Mouse (Mus musculus) liver, embryonic 13.5 days (tissue): ENCODE measurements around the gene Srsf1. TPM values are rescaled to one million over a fixed set of nuclear protein-coding genes. Genes with fewer than 3 reads are reported as not detected.

Experiments used
- ATAC-seq: fragments of 200-750 bp; cut with Nextera tagmentation; 2 replicates; pipeline ENCODE4 v1.8.0; 2017; ENCODE audit warnings: low read depth, mild to moderate bottlenecking, moderate number of reproducible peaks, moderate library complexity
- DNase-seq: peaks from one replicate; pipeline ENCODE4 v3.0.0; 2022
- H3K27ac ChIP-seq: fragments of 300-500 bp; sonication (generic); 2 replicates; pipeline ENCODE4 v1.5.1; 2015; ENCODE audit warnings: moderate library complexity, mild to moderate bottlenecking, inconsistent platforms
- H3K27me3 ChIP-seq: fragments of 300-500 bp; sonication (generic); 2 replicates; pipeline ENCODE4 v1.6.1; 2015; ENCODE audit warnings: mild to moderate bottlenecking, inconsistent platforms
- H3K36me3 ChIP-seq: fragments of 300-500 bp; sonication (generic); 2 replicates; pipeline ENCODE4 v1.6.1; 2015; ENCODE audit warnings: mild to moderate bottlenecking, inconsistent platforms
- H3K4me1 ChIP-seq: fragments of 300-500 bp; sonication (generic); replicated peaks from 2 replicates; pipeline ENCODE4 v1.6.1; 2015; ENCODE audit warnings: inconsistent platforms
- H3K4me2 ChIP-seq: fragments of 300-500 bp; sonication (generic); 2 replicates; pipeline ENCODE4 v1.6.1; 2015; ENCODE audit warnings: inconsistent platforms, mild to moderate bottlenecking, moderate library complexity
- H3K4me3 ChIP-seq: fragments of 300-500 bp; sonication (generic); replicated peaks from 2 replicates; pipeline ENCODE4 v1.5.1; 2015; ENCODE audit warnings: mild to moderate bottlenecking, inconsistent platforms
- H3K9ac ChIP-seq: fragments of 300-500 bp; sonication (generic); 2 replicates; pipeline ENCODE4 v1.6.1; 2015; ENCODE audit warnings: mild to moderate bottlenecking, inconsistent platforms
- H3K9me3 ChIP-seq: fragments of 300-500 bp; sonication (generic); replicated peaks from 2 replicates; pipeline ENCODE4 v1.6.1; 2016; ENCODE audit warnings: inconsistent platforms
- WGBS: fragments of 180-500 bp; shearing (Covaris S2); methylation state at CpG from one replicate; pipeline ENCODE4 v1.1.7; 2015; ENCODE audit not compliant: insufficient replicate concordance; 5-methylcytosine and 5-hydroxymethylcytosine counted together
- polyA plus RNA-seq: library from polyadenylated mRNA; unstranded; fragments of >200 nt; fragmentation: Nextera tagmentation; extraction: Ambion mirVana; gene quantifications from 2 replicates; pipeline ENCODE4 v1.2.1, GENCODE M21; 2015

Srsf1 gene
- polyA plus RNA-seq, 1 experiment from 2014 or later, result 157 TPM

DNA sequence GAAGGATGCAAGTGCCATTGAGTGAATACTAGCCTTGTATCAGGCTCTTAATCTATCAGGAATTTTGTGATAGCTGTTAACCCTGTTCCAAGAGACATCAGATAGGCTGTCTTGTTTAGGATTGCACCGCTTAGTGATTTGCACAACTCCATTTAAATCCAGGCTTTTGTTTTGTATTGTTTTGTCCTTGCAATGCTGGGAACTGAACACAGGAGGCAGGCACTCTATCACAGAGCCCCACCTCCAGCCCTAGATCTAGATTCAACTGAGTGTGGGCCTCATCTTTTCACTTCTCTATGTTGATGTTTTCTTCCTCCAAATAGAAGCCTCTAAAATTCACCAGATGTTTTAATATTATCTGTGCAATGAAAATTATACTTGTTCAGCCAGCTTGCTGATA lies 28.5 kb downstream of the Srsf1 start:
- no peak for ATAC-seq
- no peaks in the 10 kb centered on the region for H3K27me3 ChIP-seq
- H3K4me3 ChIP-seq, result no peak overlapping the region
- no peak overlapping the region for H3K27ac ChIP-seq
- no peaks in the 10 kb centered on the region for H3K9me3 ChIP-seq
- 85% methylated on average over 1 of the region's 1 CpGs for WGBS
- H3K9ac ChIP-seq, result no peak overlapping the region
- DNase-seq, result no peak
- H3K4me1 ChIP-seq, result peaks cover 32% of the 10 kb centered on the region
- H3K36me3 ChIP-seq, result peaks cover 72% of the 10 kb centered on the region
- no peak overlapping the region for H3K4me2 ChIP-seq

DNA sequence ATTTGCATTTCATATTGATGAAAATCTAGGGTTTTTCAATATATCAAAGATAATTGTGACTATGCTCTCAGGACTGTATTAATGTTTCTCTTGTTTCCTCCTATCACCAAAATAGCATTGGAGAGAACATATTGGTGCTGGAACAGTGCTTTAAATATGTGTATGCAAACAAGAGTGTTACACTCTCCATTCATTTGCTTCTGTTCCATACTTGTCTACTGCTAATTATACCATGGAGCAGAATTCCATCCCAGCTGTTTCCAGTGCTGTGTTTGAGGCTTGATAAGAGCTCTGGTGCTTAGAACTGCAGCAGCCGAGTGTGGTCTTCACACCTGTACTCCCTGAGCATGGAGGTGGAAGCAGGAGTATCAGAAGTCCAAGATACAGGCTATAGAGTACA lies 29.2 kb downstream of the Srsf1 start:
- H3K4me1 ChIP-seq, result peaks cover 25% of the 10 kb centered on the region
- 63% methylated on average over 1 of the region's 1 CpGs for WGBS
- no peak for DNase-seq

DNA sequence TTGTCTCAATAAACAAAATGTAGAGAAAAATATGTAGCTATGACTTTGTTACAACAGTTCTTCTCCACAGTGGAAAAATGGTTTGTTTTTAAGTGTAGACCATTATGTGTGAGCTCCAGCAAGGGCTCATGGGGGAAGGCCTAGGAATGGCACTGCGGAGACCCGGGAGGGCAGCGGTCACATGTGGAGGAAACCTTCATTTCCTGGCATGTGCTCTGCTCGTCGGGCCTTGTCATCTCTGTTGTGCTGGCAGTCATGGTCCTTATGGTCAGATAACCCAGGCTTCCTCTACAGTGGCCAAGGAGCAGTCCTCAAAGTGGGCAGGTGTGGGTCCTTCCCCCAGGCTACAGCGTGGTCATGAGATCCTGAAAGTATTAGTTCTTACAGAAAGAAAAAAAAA lies 36.5 kb downstream of the Srsf1 start:
- ATAC-seq (no peak), DNase-seq (no peak)
- Histone ChIP-seq H3K4me2 (no peak overlapping the region), H3K9me3 (no peaks in the 10 kb centered on the region), H3K4me3 (no peak overlapping the region), H3K27ac (no peak overlapping the region), H3K9ac (no peak overlapping the region), H3K27me3 (peaks cover 4% of the 10 kb centered on the region; the same call in 1 of the 2 replicates), H3K36me3 (peaks cover 44% of the 10 kb centered on the region), H3K4me1 (peaks cover 21% of the 10 kb centered on the region)
- 32% methylated on average over 6 of the region's 6 CpGs for WGBS

More for the DNA sequence above, 29.2 kb downstream of the Srsf1 start:
- Histone ChIP-seq H3K4me2 (no peak overlapping the region), H3K27me3 (no peaks in the 10 kb centered on the region), H3K9ac (no peak overlapping the region), H3K4me3 (no peak overlapping the region), H3K27ac (no peak overlapping the region), H3K9me3 (no peaks in the 10 kb centered on the region), H3K36me3 (peaks cover 79% of the 10 kb centered on the region)
- no peak for ATAC-seq

DNA sequence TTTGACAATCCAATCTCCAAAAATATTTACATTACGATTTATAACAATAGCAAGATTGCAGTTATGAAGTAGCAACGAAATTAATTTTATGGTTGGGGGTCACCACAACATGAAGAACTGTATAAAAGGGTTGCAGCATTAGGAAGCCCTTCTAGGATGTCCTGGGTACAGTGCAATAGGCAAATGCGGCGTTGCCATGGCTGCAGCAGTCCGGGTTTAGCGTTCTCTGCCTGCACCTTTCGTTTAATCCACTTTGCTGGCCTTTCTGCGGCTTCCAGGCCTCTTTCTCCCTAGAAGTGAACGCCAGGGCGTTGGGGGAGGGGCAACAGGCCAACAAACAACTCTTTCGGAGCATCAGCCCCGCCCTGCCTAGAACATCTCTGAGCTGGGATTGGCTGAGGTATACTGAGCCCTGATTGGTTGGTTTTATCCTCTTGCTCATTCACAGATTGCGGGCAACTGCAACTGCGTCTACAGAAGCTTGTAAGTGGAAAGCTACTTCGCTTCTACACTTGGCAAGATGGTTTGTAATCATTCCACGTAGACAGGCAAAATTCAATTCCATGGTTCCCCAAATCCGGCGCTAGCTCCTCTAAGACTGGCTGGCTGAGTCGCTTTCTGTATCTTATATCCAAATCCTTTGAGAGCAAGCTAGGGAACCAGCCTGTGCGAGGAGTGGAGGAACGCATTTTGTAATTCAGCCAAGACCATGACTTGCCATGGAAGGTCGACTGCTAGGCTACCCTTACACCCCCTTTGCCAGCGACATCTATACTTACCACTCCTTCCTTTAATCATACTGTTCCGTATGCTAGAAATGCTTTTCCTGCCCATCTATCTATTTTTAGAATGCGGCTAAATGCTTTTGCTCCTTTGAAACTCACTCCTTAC lies 39.8 kb downstream of the Srsf1 start:
- Histone ChIP-seq H3K4me1 (peaks cover 17% of the 10 kb centered on the region), H3K4me3 (peak overlapping the region; percentile 28), H3K27ac (no peak overlapping the region), H3K9ac (peak overlapping the region; percentile 15; the same call in 1 of the 2 replicates), H3K9me3 (no peaks in the 10 kb centered on the region), H3K27me3 (peaks cover 14% of the 10 kb centered on the region), H3K4me2 (peak overlapping the region; percentile 59), H3K36me3 (peaks cover 11% of the 10 kb centered on the region)
- 8% methylated on average over 25 of the region's 25 CpGs for WGBS
- DNase-seq (peak; percentile 73), ATAC-seq (peak; percentile 93)

DNA sequence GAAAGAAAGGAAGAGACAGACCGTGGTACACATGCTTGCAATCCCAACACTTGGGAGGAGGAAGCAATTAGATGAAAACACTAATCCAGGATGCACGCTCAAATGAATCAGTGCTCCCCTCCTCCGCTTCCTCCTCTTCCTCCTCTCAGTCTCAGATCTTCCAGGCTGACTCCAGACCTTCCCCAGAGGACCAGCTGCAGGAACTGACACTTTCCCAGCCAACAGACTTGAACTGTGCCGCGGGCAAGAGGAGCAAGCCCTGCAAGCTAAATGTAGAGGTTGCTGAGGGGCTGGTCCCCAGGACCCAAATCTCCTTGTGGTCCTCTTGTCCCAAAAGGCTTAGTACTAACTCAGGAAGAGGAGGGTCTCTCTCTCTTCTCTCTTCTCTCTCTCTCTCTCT lies 42.0 kb downstream of the Srsf1 start:
- H3K4me2 ChIP-seq, result no peak overlapping the region
- DNase-seq, result no peak
- WGBS, result 37% methylated on average over 5 of the region's 5 CpGs
- H3K4me1 ChIP-seq, result peaks cover 14% of the 10 kb centered on the region
- no peak for ATAC-seq
- peaks cover 17% of the 10 kb centered on the region for H3K27me3 ChIP-seq
- H3K27ac ChIP-seq, result no peak overlapping the region
- no peak overlapping the region for H3K4me3 ChIP-seq
- no peaks in the 10 kb centered on the region for H3K36me3 ChIP-seq
- no peaks in the 10 kb centered on the region for H3K9me3 ChIP-seq
- H3K9ac ChIP-seq, result no peak overlapping the region

DNA sequence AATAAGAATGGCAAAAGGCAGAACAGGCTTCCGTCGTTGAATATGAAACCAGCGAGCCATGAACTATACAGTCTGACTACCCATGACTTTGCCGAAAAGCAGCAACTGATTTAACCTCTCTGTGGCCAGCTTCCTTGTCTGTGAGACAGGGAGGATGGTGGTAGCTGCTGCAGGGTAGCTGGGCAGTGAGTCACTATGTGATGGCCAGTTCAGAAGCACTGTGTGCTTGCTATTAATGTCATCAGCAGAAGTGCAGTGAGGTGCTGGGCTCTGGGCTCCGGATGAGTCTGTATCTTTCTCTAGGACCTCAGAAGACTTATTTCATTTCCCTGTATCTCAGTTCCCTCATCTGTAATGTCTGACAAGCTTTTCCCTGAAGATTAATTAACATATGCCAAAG lies 43.1 kb downstream of the Srsf1 start:
- DNase-seq (no peak), ATAC-seq (no peak)
- 67% methylated on average over 5 of the region's 5 CpGs for WGBS
- Histone ChIP-seq H3K9me3 (no peaks in the 10 kb centered on the region), H3K9ac (no peak overlapping the region), H3K4me2 (no peak overlapping the region), H3K4me3 (no peak overlapping the region), H3K4me1 (peaks cover 14% of the 10 kb centered on the region), H3K27ac (no peak overlapping the region), H3K36me3 (no peaks in the 10 kb centered on the region), H3K27me3 (peaks cover 25% of the 10 kb centered on the region)

DNA sequence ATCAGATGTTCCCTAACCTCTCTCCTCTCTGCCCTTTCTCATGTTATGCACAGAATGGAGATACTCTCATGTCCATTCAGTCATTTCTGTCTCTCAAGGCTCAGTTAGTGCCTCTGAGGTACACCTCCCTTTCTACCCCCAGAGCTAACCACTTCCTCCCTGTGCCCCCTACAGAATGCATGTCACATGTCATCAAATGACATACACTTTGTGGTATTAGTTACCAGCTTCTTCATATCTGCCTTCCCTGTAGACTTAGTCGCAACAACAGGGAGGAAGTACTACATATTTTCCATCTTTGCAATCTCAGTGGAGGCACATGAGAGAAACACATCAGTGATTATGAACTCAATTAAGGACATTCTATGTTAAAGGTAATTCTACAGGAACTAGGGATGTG lies 44.8 kb downstream of the Srsf1 start:
- H3K27me3 ChIP-seq, result peaks cover 40% of the 10 kb centered on the region
- peaks cover 6% of the 10 kb centered on the region for H3K4me1 ChIP-seq
- ATAC-seq, result no peak
- H3K27ac ChIP-seq, result no peak overlapping the region
- DNase-seq, result no peak
- H3K9ac ChIP-seq, result no peak overlapping the region
- no peaks in the 10 kb centered on the region for H3K9me3 ChIP-seq
- no peak overlapping the region for H3K4me3 ChIP-seq
- H3K36me3 ChIP-seq, result no peaks in the 10 kb centered on the region
- WGBS, result 10% methylated on average over 1 of the region's 1 CpGs
- H3K4me2 ChIP-seq, result no peak overlapping the region

DNA sequence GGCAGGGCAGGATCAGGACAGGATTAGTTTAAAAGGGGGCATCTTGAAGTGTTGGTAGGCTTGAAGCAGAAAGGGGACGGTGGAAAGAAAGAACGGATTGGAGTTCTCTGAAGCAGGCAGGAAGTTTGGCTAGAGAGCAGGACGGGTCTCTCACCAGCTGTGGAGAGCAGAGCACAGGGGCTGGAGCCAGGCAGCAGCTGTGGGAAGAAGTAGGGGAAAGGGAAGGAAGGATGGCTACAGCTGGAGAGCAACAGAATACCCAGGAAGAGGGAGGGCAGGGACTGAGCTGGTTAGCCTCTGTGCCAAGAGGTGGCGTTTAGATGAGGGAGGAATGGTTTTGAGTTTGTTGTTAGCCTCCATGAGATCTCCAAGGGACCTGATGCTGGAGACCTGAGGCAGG lies 50.0 kb downstream of the Srsf1 start:
- Histone ChIP-seq H3K36me3 (no peaks in the 10 kb centered on the region), H3K4me1 (peaks cover 28% of the 10 kb centered on the region), H3K27ac (no peak overlapping the region), H3K4me2 (no peak overlapping the region), H3K9me3 (no peaks in the 10 kb centered on the region), H3K9ac (no peak overlapping the region), H3K4me3 (no peak overlapping the region), H3K27me3 (peaks cover 77% of the 10 kb centered on the region)
- WGBS, result 13% methylated on average over 4 of the region's 4 CpGs
- ATAC-seq (no peak), DNase-seq (no peak)

DNA sequence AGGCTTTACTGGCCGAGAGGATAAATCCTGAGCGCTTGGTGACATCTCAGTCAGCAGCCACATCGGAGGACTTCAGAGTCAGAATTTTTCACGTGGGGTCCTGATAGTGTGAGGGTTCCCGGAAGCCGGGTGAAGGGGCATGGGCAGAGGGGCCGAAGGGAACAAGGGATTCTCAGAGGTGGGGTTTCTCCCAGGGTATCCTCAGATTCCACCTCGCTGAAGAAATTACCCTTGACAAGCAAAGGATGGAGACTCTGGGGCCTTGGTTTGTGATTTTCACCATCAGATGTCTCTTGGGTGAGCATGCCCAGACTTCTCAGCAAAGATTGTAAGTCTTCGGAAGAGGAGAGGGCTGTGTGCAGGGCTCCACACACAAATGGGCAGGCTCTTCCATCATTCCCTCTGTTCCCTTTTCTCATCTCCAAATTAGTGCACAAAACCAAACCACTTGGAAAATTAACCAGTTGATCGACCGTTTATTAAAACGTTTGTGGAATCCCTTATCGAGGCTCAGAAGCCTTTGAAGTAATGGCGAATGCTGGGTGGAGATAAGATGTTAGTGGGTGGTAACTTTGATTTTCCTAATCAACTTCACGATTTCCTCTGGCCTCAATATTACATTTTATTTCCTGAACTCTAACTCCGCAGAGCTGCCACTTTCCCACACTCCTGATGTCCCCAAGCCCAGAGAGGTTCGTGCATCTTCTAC lies 51.0 kb downstream of the Srsf1 start, which contains the start of gene Cuedc1:
Gene Cuedc1, plus strand, starts transcription at position 38 of the 709 bp plus-strand sequence.
- Histone ChIP-seq H3K9ac (peak within 1 kb of the TSS; percentile 60), H3K27me3 (peaks cover 79% of the 10 kb centered on the region), H3K9me3 (no peaks in the 10 kb centered on the region), H3K4me1 (peaks cover 28% of the 10 kb centered on the region), H3K4me2 (peak within 1 kb of the TSS; percentile 73), H3K36me3 (no peaks in the 10 kb centered on the region), H3K27ac (no peak within 1 kb of the TSS), H3K4me3 (peak within 1 kb of the TSS; percentile 62)
- ATAC-seq, result no peak
- 15% methylated on average over 17 of the region's 17 CpGs for WGBS
- no peak for DNase-seq

DNA sequence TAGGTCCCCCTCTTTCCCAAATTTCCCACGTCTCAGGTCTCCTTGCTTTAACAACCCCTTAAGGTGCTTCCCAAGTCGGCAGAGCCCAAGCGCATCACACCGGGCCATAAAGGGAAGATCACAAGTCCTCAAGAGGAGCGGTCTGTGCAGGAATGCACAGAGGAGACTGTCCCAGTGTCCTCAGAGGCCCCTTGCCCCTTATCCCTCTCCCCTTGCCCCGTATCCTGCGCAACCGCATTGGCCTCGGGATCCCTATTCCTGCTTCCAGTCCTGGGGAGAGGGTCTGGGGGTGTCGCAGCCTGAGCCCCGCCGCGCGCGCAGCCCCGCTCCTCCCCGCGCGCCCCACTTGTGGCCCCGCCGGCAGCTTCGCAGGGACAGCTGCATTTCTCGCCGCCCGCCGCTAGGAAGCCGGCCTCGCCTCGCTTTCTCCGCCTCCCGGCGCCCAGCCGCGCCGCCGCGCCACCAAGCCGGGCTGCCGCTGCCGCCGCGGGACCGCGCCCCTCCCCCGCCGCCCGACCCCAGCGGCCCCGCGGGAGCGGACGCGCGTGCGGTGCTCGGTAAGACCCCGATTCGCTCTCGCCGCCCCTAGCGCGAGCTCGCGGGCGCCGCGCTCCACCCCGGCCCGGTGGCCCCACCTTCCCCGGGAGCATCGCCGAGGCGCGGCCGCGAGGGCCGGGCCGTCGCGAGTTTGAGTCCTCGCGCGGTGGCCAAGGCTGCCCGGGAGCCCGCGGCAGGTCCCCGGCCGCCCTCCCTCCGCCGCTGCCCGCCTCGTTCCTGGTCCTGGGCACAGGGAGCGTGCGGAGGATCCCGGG lies 51.8 kb downstream of the Srsf1 start:
- WGBS, result under 1% methylated on average over 85 of the region's 95 CpGs
- Histone ChIP-seq H3K4me2 (peak overlapping the region; percentile 73), H3K4me1 (peaks cover 28% of the 10 kb centered on the region), H3K36me3 (no peaks in the 10 kb centered on the region), H3K27ac (peak overlapping the region; percentile 58; the same call in 1 of the 2 replicates), H3K9ac (peak overlapping the region; percentile 60), H3K9me3 (no peaks in the 10 kb centered on the region), H3K4me3 (peak overlapping the region; percentile 62), H3K27me3 (peaks cover 78% of the 10 kb centered on the region)
- peak; percentile 25 for DNase-seq
- peak; percentile 35; the same call in 1 of the 2 replicates for ATAC-seq

DNA sequence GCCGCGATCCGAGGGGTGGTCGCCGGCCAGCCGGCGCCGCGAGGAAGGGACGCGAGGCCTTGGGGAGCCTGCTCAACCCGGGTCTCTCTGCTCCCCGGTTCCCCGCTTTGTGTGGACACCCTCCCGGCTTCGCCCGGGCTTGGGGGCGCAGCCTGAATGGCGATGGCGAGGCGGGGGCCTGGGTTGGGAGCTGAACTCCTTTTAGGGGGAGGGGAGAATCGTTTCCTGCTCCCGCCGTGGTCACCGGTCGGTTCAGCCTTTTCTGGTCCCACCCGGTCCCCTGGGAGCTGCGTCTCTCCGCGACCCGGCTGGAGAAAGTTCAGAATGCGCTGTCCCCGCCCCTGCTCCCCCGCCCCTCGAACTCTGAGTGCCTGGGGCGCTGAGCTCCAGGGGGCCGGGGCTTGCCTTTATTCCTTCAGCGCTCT lies 52.4 kb downstream of the Srsf1 start:
- Histone ChIP-seq H3K4me1 (peaks cover 28% of the 10 kb centered on the region), H3K36me3 (no peaks in the 10 kb centered on the region), H3K9me3 (no peaks in the 10 kb centered on the region), H3K9ac (peak overlapping the region; percentile 60), H3K4me2 (peak overlapping the region; percentile 73), H3K27me3 (peaks cover 71% of the 10 kb centered on the region), H3K4me3 (peak overlapping the region; percentile 62), H3K27ac (peak overlapping the region; percentile 58; the same call in 1 of the 2 replicates)
- WGBS, result under 1% methylated on average over 36 of the region's 38 CpGs
- peak; percentile 39; the same call in 1 of the 2 replicates for ATAC-seq
- DNase-seq, result no peak
